Mouse (Mus musculus) Patski (cell line): ENCODE data around the gene Nhlrc4. TPM values are rescaled to one million over a fixed set of nuclear protein-coding genes. Genes with fewer than 3 reads are reported as not detected.

Experiments used
- ATAC-seq: fragments of 100-300 bp; one replicate; pipeline ENCODE4 v1.8.0; 2021
- CTCF ChIA-PET: fragments of 350-600 bp; sonication (Branson Sonifier 250); formaldehyde crosslinking; loops from one replicate; lab custom pipeline; 2022; ENCODE audit warnings: inconsistent platforms; lab: Charles Lee
- POLR2A ChIA-PET: fragments of 350-600 bp; sonication (Branson Sonifier 250); formaldehyde crosslinking; loops from one replicate; lab custom pipeline; 2022; ENCODE audit warnings: antibody characterized with exemption, inconsistent platforms; lab: Charles Lee
- DNase-seq: peaks from one replicate; pipeline ENCODE4 v3.0.0-alpha.2; 2011; ENCODE audit warnings: low read depth, low spot score
- H3K27me3 ChIP-seq: fragments of 371-371 bp; one replicate; pipeline ENCODE4 v1.5.1; 2021
- CTCF ChIP-seq: fragments of 100-300 bp; IDR thresholded peaks from one replicate; pipeline ENCODE4 v1.5.1; 2021
- in situ Hi-C: fragments of 300-500 bp; cut with MboI; formaldehyde crosslinking; loops from 3 replicates; pipeline ENCODE4 v1.11.1; 2018; ENCODE audit warnings: low pct_unique_long_range_greater_than_20kb, mixed read lengths
- polyA plus RNA-seq: library from polyadenylated mRNA; unstranded; gene quantifications from one replicate; pipeline ENCODE4 v1.2.3, GENCODE M21; 2021

Nhlrc4 gene
- polyA plus RNA-seq, result 0.05 TPM

DNA sequence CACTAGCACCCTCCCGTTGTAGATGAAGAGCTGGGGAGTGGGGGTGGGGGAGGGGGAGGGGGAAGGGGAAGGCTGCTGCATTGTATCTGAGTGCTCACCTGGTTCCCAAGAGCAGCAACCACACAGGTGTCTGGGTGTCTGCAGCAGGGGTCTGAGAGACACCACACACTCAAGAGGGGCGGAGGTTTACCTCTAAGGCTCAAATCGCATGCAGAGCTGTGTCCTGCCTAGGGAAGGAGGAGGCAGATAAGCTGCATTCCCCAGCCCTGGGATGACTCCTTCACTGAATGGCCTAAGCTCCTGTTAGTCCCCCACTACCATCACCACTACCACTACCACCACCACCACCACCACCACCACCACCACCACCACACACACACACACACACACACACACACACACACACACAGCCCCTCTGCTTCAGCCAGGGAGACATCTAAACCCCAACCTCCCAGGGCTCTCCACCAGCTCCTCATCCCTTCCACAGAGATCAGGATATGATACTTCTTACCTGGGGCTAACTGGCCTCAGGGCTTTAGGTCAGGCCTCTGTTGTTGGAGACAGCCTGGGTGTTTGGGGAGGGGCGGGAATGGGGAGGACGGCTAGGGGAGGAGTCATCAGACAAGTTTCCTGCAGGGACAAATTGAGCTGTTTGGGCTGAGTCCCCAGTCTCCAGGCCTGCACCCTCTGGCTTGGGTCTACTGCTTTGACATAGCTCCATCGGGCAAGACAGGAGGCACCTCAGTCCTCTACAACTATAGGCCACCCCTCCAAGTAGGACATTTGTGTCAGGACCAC is at the start of gene Nhlrc4, which contains the start of gene Pigq:
TSS of gene Nhlrc4 (minus strand) at position 596 of the 798 bp plus-strand sequence.
TSS of gene Pigq (minus strand) at position 571 of the 798 bp plus-strand sequence.
- DNase-seq (no peak), ATAC-seq (no peak)
- POLR2A ChIA-PET, result interaction anchor here (1.5 kb wide), 1 partner anchor 16 kb away, joined by 3 read pairs; no protein-coding TSS in a partner anchor
- no peaks in the 10 kb centered on the region for H3K27me3 ChIP-seq
- no peak for TF ChIP-seq CTCF
- CTCF ChIA-PET, result interaction anchor here (0.6 to 1.3 kb wide), 3 partner anchors 8 to 60 kb away, joined by 3 to 4 read pairs (median 3); no protein-coding TSS in a partner anchor
- in situ Hi-C loops, result no loop called here

DNA sequence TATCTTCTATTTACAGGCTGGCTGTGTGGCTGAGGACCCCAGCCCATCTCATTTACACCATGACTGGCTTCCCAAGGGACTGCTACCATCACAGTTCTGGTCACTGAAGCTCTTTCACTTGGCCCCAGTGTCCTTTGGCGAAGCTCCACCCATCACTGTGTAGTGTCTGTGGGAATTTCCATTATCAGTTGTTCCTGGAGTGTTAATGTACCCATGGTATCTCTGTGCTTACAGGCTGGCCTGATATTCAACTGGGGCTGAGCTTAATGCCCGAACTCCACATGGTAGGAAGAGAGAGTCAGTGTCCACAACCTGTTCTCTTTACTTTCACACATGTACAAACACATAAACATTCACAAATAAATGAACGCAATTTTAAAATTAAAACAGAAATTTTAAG is 48.7 kb upstream of the Nhlrc4 start:
- DNase-seq, result no peak
- no peaks in the 10 kb centered on the region for H3K27me3 ChIP-seq
- POLR2A ChIA-PET, result no interaction called here
- ATAC-seq, result no peak
- no peak for TF ChIP-seq CTCF
- CTCF ChIA-PET, result interaction anchor here (1.2 to 5.2 kb wide), 4 partner anchors 16 to 100 kb away, joined by 3 to 24 read pairs (median 6); no protein-coding TSS in a partner anchor
- in situ Hi-C loops, result no loop called here

GRCm38 (mm10) chr17:25992274-25992673 is 47.5 kb upstream of the Nhlrc4 start:
- CTCF ChIA-PET, result interaction anchor here (2.2 to 5.2 kb wide), 2 partner anchors 18 to 20 kb away, joined by 7 to 24 read pairs; no protein-coding TSS in a partner anchor
- DNase-seq, result no peak
- no peak for ATAC-seq
- POLR2A ChIA-PET, result no interaction called here
- no peaks in the 10 kb centered on the region for H3K27me3 ChIP-seq
- no peak for TF ChIP-seq CTCF
- in situ Hi-C loops, result no loop called here

DNA sequence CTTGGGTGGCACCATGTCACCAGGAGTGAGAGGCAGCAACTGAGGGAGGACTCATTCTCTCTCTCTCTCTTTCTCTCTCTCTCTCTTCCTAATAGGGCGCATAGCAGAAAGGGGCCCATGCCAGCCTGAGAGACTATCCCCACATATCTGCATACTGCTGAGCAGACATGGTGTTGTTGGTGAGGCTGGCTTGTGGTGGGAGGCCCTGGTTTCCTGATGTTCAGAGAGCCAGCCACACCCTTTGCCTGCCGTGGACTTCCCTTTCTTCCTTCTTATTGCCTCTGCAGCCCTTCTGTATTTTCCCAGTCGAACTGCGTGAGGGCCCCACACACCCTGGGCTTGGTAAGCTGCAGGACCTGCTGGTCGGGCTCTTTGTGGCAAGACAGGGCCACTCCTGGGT is 45.6 kb upstream of the Nhlrc4 start:
- no peak for TF ChIP-seq CTCF
- H3K27me3 ChIP-seq, result no peaks in the 10 kb centered on the region
- ChIA-PET POLR2A (no interaction called here), CTCF (no interaction called here)
- DNase-seq (no peak), ATAC-seq (no peak)
- in situ Hi-C loops, result no loop called here

GRCm38 (mm10) chr17:25985306-25986294 is 40.8 kb upstream of the Nhlrc4 start, which contains the start of gene Capn15:
TSS of gene Capn15 (minus strand) at chr17:25985796.
- in situ Hi-C loops, result no loop called here
- H3K27me3 ChIP-seq, result no peaks in the 10 kb centered on the region
- ChIA-PET CTCF (interaction anchor here (0.8 to 1.5 kb wide), 4 partner anchors 19 to 61 kb away, joined by 3 to 7 read pairs (median 3); no protein-coding TSS in a partner anchor), POLR2A (interaction anchor here (1.0 to 1.4 kb wide), 3 partner anchors 10 to 102 kb away, joined by 3 read pairs; no protein-coding TSS in a partner anchor)
- TF ChIP-seq CTCF, result no peak
- DNase-seq (peak; percentile 93), ATAC-seq (peak; percentile 92)

GRCm38 (mm10) chr17:25984556-25985305 is 40.0 kb upstream of the Nhlrc4 start:
- no peak for TF ChIP-seq CTCF

GRCm38 (mm10) chr17:25984066-25984465 is 39.3 kb upstream of the Nhlrc4 start:
- in situ Hi-C loops, result no loop called here
- ATAC-seq (no peak), DNase-seq (no peak)
- CTCF ChIA-PET, result interaction anchor here (1.4 to 2.1 kb wide), 3 partner anchors 25 to 90 kb away, joined by 4 to 7 read pairs (median 5); no protein-coding TSS in a partner anchor
- POLR2A ChIA-PET, result interaction anchor here (1.4 kb wide), 1 partner anchor 100 kb away, joined by 3 read pairs; no protein-coding TSS in a partner anchor
- no peak for TF ChIP-seq CTCF
- no peaks in the 10 kb centered on the region for H3K27me3 ChIP-seq

More at GRCm38 (mm10) chr17:25984556-25985305, 40.0 kb upstream of the Nhlrc4 start:
- CTCF ChIA-PET, result interaction anchor here (0.9 to 2.1 kb wide), 4 partner anchors 18 to 91 kb away, joined by 3 to 7 read pairs (median 4); no protein-coding TSS in a partner anchor
- H3K27me3 ChIP-seq, result no peaks in the 10 kb centered on the region
- POLR2A ChIA-PET, result interaction anchor here (1.1 to 1.4 kb wide), 2 partner anchors 11 to 101 kb away, joined by 3 read pairs; no protein-coding TSS in a partner anchor
- in situ Hi-C loops, result no loop called here
- no peak for DNase-seq
- ATAC-seq, result no peak

DNA sequence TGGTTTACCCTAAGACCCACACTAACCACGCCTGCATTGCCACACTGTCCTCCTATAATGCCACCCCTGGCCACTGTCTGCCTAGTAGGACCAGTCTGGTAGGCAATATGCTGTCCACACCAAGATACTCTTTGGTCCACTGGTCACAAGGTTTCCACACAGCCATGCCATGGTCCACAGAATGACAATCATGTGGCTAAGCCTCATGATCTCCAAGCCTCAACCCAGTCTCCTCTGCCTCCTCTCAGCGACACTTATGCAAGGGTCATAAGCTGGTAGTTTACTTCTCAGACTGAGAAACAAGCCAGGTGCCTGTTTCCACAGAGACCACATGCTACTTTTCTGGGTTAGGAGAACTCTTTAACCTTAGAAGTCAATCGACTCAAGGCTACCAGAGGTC is 38.2 kb upstream of the Nhlrc4 start:
- DNase-seq, result no peak
- ATAC-seq, result no peak
- ChIA-PET POLR2A (no interaction called here), CTCF (interaction anchor here (1.2 to 2.1 kb wide), 2 partner anchors 15 to 35 kb away, joined by 3 to 4 read pairs; no protein-coding TSS in a partner anchor)
- TF ChIP-seq CTCF, result no peak
- in situ Hi-C loops, result no loop called here
- H3K27me3 ChIP-seq, result no peaks in the 10 kb centered on the region

DNA sequence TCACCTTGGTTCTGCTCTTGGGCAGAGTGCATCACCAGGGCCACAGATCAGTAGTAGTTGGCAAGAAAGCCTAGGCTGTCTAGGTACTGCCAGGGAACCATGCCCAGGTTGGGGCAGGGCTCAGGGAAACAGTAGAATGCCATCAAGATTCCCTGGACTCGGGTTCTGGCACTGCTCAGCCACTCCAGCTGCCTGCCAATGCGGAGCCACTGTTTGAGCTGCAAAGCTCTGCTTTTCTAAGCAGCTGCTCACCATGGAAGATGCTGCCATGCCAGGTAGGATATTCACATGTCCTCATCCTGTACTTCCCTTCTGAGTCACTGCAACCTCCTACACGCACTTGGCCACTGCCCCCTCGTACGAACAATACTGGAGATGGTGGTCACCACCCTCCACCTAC is 36.1 kb upstream of the Nhlrc4 start:
- DNase-seq (no peak), ATAC-seq (no peak)
- ChIA-PET POLR2A (no interaction called here), CTCF (interaction anchor here (0.9 kb wide), 1 partner anchor 31 kb away, joined by 3 read pairs; no protein-coding TSS in a partner anchor)
- H3K27me3 ChIP-seq, result no peaks in the 10 kb centered on the region
- no peak for TF ChIP-seq CTCF
- in situ Hi-C loops, result no loop called here
